Mouse (Mus musculus) T-helper 1 cell (primary cell): Measurements from ENCODE around the gene Ehd2.

Experiments
- in situ Hi-C: fragments of 300-600 bp; cut with MboI, MseI; formaldehyde crosslinking; loops from one replicate; pipeline ENCODE4 v1.15.1; 2025; ENCODE audit warnings: high pct_unique_total_duplicates

Ehd2 gene

DNA sequence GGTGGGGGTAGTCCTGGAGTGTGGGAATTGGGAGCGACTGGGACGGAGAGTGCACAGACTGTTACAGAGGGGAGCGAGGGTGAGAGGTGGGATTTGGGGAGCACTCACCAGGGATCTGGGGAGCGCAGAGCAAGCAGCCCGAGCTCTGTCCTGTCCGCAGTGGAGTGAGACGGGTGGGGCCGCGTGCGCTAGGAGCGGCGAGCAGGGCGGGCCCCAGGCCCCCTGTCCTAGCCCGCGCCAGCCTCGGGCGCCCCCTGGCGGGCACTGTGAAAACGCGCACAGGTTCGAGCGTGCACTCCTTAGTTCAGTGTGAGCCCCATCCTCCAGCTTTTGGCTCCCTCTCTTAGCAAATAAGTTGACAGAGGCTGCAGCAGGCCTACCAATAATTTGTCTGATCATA, at the start of gene Ehd2:
TSS of gene Ehd2 (minus strand) at position 256 of the 400 bp plus-strand sequence.
- in situ Hi-C loops = no loop called here

DNA sequence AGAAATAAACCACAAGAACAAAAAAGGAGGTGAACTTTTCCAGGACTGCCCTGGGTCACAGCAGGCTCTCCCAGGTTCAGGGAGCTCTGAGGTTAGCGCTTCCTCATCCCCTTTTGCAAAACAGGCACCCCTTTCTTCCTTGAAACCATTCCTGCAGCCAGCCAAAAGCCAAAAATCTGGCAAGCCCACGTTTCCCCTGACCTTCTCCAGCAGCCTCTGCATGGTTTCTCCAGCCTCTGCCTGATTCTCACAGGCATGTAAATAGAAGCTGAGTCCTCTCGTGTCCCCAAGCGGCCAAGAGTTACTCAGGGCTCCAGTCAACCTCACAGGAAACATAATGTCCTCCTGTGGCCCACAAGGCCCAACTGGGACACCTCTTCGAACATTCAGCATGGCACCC, 48.0 kb upstream of the Ehd2 start:
- in situ Hi-C loops = no loop called here

DNA sequence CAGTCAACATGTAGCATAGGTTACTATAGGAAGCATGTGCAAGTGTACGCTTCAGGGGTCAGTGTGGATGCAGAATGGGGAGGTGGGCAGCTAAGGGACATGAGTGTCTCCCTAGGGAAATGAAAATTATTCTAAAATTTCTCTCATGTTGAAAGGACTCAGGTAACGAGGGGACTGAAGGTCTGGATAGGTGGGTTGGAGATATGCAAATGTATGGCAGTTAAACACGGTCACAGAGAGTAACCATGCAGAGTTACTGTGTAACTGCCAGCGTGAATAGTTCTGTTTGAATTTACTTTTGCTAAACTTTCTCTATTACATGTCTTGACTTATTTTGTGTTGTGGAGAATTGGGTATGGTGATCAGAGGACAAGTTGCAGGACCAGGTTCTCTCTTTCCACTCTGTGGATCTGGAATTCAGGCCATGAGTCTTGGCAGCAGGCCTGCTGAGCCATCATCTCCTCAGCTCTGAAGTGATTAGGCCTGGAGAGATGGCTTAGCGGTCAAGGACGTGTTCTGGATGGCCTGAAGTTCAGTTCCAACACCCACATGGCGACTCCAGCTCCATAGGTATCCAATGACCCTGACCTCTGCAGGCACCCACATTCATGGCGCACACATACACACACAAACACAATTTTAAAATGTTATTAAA, 47.3 kb upstream of the Ehd2 start:
- in situ Hi-C loops = no loop called here

DNA sequence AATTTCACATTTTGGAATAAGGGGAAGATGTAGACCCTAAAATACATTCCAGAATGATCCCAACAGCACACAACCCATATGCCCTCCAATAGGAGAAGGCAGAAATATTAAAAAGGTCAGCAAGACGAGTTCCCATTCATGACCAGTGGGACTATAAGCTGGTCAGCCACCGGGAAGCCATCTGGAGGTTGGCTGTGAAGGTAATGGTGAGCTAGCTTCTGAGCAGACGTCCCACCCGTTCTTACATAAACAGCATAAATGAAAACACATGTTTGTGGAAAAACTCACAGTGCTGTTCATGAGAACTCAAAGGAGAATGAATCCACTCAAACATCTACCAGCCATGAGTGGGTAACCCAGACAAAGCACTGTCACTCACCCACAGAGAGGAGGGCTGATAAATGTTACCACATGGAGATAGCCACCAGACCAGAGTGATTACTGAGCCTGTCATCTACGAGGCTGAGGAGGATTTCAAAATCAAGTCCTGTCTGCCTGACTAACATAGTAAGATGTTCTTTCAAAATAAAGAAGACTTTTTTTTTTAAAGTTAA, 46.4 kb upstream of the Ehd2 start:
- in situ Hi-C loops = no loop called here

DNA sequence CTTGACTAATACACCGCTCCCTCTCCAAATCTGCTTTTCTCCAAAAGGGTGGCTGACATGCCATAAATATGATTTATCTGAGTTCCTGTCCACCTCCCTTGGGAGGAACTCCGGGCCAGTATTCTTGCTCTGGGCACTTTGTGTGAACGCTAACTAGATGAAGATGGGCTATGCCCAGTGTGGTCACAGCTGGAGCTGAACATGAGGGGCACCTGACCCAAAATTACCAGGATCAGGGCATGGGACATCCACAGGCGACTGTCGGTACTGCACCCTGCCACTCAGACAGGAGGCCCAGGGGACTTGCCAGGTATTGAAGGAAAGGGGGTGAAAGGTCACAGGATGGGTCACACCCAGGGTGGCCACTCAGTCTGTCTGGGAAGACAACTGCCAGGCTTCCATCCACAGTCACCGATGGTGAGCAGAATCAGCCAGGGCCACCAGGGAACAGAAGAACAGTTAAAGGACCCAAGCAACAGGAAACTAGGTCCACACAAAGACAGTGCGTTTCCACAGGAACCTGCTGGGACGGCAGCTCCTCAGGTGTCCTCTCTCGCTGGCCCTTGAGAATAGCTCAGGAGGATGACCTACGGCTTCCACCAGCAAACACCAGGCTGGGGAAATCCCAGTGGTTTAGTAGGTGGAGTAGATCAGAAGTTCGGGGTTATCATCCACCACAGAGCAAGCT, 45.4 kb upstream of the Ehd2 start:
- in situ Hi-C loops = no loop called here

DNA sequence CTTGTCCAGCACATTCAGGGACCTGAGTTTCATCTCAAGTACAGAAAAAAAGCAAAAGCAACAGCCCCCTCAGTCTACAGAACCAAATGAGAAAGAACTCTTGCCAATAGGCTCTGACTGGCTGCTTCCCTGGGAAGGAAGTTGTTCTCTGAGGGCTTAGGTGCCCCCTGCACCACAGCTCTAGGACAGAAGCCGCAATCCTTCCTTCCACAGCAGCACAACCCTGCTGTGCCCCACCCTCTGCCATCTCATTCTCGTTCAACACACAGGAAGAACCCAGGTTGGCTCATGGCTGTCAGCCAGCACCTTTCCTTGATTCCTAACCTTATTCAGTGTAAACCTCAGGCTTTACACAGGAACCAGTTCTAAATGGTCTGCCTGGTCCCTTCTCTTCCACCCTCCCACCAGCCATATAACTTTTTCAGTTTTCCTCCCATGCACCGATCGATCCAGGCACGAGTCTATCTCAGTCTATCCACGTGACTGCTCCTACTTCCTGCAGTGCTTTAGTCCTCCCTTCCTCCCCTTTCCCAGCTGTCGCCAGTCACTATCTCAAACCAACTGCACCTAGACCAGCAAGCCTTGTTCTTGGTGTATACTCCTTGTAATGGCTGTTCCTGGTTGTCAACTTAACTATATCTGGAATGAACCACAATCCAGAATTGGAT, 44.2 kb upstream of the Ehd2 start:
- in situ Hi-C loops = no loop called here

DNA sequence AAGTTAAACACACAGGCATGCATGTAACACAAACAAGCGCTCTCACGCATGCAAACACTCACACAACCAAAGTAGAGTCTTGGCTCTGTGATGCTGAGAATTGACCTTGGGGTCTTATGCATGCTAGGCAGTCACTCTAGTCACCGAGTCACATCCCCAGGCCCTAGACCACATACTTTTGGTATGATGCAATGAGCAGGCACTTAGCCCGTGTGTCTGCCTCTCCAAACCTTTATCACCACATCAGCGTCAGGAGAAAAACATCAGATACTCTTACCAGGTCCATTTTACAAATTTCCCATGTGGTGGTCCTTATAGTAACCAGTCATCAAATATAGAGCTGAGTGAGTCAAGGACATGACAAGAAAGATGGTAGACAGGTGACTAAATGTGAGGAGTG, 43.3 kb upstream of the Ehd2 start:
- in situ Hi-C loops = no loop called here

DNA sequence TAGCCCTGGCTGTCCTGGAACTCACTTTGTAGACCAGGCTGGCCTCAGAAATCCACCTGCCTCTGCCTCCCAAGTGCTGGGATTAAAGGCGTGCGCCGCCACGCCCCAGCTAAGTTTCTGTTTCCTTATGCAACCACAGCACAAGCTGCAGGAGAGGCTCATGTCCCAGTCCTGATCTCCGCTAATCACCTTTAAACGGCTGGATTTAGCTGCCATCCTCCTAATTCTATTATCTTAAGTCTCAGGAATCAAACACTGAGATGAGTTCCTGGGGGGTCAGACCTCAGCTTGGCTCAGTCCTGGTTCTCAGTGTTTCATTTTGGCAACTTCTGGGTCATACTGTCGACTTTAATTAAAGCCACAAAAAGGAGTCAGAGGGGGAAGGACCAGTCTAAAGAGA, 42.3 kb upstream of the Ehd2 start:
- in situ Hi-C loops = no loop called here

DNA sequence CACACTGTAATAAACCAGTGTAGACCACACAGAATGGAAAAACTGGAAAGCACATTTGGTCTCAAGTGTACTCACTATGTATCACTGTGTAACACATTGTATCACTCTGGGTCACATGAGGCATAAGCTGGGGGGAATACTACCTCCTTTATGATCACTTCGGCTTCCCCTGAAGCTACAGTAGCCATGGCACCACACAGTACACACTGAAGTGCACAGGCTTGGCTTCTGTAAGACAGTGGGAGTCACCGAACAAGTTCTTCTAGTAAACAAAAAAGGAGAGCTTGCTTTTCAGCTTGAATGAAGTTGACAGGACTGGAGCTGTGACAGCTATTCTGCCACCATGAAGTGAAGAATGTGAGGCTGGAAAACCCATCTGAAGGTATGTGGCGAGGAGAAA, 37.7 kb upstream of the Ehd2 start:
- in situ Hi-C loops = no loop called here

DNA sequence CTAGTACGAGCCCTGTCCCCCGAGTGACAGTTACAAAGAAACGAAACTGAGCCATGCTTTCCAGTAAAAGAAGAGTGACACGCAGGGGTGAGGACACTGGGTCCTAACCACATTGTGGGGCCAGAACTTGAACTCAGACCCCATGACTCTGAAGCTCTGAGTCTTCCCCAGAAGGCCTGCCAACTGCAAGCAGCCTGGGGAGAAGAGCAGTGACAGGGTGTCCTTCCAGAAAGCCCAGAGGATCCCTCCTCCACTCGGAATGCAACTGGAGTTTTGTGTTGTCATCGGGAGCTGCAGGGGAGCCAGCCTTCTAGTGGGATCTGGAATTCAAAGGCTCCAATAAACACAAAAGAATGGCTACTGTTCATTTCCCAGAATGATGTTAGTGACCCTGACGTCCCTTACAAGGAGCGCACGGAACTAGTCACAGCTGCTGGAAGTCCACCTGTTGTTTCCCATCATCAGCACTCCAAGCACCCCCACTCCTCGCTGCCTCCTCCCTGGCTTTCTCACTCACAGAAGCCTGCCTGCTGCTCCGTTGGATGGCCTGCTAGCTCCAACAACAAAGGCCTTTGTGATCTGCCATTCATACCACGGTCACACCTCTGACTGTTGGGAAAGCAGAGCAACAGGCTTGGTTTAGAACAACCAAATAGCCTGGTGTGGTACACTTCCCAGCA, 37.0 kb upstream of the Ehd2 start:
- in situ Hi-C loops = no loop called here

DNA sequence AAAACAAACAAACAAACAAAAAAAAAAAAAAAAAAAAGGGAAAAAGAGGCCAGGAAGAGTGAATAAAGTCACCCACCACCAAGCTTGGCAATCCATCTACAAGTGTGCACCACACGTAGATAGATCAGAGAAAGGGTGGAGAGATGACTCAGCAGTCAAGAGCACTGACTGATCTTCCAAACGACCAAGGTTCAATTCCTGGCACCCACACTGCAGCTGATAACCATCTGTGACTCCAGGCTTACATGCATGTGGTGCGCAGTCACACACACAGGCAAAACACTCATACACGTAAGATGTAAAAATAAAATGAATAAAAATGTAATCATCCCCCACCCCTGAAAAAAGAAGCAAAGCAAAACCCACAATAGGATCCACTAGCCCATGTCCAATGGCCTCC, 35.7 kb upstream of the Ehd2 start:
- in situ Hi-C loops = no loop called here

DNA sequence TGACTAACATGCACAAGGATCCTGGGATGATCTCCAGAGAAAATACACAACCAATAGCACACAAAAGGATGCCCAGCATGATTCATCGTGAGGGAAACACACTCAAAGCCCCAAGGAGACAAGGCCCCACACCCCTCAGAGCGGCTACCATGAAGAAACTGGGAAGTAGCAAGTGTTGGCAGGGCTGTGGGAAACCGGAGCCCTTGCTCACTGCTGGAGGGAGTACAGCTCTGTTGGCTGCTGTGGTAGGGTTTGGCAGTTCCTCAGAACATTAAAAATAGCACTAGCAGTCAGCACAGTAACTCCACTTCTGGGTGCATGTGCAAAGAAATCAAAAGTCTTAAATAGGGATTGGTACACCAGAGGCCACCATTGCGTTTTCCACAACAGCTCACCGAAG, 34.8 kb upstream of the Ehd2 start:
- in situ Hi-C loops = no loop called here

DNA sequence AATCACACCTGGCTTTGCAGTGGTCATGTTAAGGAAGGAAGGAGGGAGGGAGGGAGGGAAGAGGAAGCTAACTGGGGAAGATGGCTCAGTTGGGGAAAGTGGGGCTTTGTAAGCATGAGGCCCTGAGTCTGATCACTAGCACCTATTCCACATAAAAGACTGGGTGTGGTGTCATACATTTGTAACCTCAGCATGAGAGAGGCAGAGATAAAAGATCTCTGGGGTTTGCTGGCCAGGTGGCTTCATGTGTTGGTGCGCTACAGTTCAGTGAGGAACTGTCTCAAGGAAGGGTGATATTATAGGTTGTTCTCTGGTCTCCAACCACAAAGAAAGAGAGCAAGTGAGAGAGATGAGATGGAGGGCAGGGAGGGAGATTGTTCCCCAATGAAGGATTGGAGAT, 34.3 kb upstream of the Ehd2 start:
- in situ Hi-C loops = no loop called here

DNA sequence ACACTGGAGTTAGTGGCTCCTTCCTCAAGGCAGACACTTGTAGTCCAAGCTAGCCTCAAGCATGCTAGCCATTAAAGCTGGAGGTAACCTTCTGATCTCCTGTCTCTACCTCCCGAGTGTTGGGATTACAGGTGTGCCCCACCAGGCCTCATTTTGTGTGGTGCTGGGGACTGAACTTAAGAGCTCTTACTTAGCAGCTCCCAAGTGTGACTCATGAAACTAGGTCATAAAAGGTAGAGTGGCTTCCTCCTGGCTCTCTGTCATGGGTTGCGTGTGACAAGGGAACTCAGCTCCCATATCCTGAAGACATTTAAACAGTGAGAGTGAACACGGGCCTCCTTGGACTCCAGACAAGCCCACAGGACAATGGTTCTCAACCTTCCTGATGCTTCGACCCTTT, 26.4 kb upstream of the Ehd2 start:
- in situ Hi-C loops = no loop called here

DNA sequence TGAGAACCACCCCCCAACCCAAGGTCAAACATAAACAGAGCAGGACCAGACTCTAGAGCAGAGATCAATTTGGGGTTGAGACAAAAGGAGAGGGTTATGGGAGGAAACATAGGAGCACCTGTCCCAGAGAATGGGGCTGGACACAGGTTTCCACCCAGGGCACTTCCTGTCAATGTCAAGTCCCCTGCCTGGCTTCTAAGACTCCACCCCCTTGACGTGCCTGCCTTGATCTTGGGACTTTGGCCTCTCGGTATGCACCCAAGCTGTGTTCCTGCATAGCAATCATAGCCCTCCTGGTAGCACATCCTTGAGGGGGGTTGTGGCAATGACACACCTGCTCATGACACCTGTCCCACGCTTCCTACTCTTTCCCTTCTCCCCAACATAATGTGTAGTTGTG, 25.8 kb upstream of the Ehd2 start:
- in situ Hi-C loops = no loop called here

DNA sequence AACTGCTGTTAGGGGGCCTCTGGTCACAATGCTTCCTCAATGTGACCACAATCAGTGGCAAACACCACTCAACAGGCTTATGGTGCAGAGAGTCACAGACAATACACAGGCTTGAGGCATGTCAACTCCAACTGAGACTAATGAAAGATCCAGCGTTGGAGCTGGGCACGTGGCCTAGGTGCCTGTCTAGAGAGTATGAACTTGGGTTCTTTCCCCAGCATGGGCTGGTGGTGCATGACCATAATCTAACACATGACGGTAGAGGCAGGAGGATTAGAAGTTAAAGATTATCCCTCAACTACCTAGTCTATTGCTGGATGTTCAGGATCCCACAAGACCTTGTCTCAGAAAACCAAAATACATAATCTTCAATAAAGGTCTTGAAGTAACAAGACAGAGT, 24.4 kb upstream of the Ehd2 start:
- in situ Hi-C loops = no loop called here

DNA sequence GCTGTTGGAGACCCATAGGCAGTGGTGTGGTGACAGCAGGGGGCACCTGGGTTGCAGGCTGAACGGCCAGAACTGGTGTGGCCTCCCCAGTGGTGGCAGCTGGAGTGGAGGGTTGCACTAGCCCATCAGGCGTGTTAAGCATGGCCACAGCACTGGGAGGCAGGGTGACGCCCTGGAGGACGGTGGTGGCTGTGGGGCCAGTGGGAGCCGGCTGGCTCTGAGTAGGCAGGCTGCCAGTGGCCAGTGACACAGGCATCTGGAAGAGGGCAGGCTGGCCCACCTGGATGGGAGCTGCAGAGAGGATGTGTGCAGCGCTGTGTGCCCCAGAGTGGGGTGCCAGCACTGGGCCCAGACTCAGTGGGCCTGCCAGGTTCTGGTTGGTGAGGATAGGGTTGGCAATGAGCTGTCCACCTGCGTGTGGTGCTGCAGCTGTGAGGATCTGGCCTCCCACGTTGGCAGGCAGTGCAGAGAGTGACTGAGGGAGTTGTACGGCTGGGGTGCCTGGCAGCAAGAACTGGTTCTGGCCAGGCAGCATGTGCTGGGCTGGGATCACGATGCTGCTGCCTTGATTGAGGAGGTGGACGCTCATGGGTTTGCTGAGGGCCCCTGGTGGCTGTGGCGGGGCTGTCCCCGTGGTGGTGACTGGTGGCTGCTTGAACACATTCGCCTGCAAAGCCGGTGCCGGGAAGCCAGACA, 20.4 kb upstream of the Ehd2 start:
- in situ Hi-C loops = loop anchor here (10.0 kb wide), 1 partner anchor 157 kb away; no protein-coding TSS in a partner anchor

DNA sequence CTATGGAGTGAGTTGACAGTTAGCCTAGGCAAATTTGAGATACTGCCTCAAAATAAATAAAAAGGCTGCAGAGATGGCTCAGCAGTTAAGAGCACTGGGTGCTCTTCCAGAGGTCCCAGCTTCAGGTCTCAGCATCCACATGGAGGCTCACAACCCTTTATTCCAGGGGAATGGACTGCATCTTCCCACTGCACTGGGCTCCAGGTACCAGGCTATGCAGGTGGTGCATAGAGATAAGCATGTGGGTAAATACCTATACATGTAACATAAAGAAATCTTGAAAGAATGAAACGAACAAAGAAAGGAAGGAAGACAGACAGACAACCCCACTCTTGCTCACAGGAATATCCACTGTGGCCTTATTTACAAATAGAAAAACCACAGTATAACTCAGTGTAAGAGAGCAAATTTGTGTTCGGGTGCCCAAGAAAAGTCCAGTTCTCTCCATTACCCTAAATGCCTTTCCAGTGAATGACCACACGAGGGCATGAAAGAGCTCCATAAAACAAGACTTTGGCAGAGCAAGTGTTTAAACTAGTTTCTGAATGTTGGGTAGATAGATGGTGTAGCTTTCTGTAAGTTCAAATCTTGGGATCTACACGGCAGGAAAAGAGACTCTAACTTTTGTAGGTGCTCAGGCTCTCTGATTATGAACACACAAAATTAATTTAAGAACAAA, 15.5 kb upstream of the Ehd2 start:
- in situ Hi-C loops = loop anchor here (5.0 to 10.0 kb wide), 2 partner anchors 64 to 162 kb away; partner anchors contain the start of gene Bicra

DNA sequence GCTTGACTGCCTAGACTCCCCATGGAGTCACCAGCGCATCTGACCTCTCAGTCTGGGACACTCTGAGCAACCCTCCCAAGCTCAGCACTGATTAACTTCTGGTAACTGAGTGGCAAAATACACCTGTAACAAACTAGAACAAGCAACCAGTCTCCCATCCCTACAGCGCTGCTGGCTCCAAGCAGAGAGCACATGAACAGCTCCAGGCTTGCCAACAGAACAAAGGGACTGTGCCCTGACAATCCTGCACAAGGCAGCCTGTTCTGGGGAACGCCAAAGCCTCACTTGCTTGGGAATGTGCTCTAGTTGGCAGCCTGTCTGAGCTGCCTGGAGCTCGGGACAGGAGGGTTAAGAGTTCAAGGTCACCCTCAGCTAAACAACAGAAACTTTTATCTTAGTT, 14.2 kb upstream of the Ehd2 start:
- in situ Hi-C loops = loop anchor here (5.0 to 10.0 kb wide), 2 partner anchors 66 to 163 kb away; partner anchors contain the start of gene Bicra

DNA sequence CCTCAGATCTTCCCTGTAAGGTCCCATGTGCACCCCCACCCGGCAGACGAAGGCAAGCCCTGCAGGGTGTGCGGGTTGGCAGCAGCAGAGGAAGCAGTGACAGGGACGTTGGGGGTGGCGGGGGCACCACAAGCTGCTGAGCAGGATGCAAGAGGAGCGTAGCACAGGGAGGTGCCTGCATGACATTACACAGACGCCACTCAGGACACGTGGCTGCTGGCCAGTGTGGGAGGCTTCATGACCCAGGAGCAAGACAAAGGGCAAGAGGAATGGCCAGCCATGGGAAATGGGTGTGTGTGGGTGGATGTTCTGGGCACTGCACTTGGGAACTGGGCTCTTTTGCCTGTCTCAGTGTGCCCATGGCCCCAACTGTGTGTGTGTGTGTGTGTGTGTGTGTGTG, 12.9 kb upstream of the Ehd2 start:
- in situ Hi-C loops = loop anchor here (5.0 to 10.0 kb wide), 2 partner anchors 67 to 165 kb away; partner anchors contain the start of gene Bicra

DNA sequence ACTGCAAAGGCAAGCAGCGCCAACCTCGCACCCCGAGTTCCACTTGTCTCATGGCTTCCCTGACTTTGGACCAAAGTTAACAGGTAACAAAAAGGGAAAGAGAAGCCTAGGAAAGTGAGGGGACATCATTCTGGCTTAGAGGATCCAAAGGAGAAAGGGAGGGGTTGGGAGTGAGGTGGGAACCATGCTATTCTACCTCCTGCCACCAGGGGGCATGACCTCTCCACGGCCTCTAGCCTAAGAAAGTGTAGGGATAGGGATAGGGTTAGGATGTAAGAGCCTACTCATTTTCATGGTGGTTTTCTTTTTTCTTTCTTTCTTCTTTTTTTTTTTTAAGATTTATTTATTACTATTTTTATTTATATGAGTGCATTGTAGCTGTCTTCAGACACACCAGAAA, 8.5 kb upstream of the Ehd2 start:
- in situ Hi-C loops = no loop called here
